Mouse (Mus musculus) liver, embryonic 14.5 days (tissue): Measurements from ENCODE around the gene Folr1. TPM values are rescaled to one million over a fixed set of nuclear protein-coding genes. Genes with fewer than 3 reads are reported as not detected.

Experiments
- ATAC-seq: fragments of 200-750 bp; cut with Nextera tagmentation; 2 replicates; pipeline ENCODE4 v1.8.0; 2017; ENCODE audit warnings: moderate number of reproducible peaks, mild to moderate bottlenecking, moderate library complexity; ENCODE audit not compliant: insufficient read depth
- DNase-seq, 3 experiments: peaks; one replicate each; pipeline ENCODE4 v3.0.0-alpha.2; 2012 to 2013; ENCODE audit warnings: low read depth in 3 of 3, low spot score in 3 of 3
- H3K27ac ChIP-seq: fragments of 300-500 bp; sonication (generic); 2 replicates; pipeline ENCODE4 v1.5.1; 2014; ENCODE audit warnings: moderate library complexity, mild to moderate bottlenecking, control low read depth, inconsistent platforms
- H3K27me3 ChIP-seq: fragments of 300-500 bp; sonication (generic); 2 replicates; pipeline ENCODE4 v1.6.1; 2014; ENCODE audit warnings: mild to moderate bottlenecking, low read length, moderate library complexity; ENCODE audit not compliant: control insufficient read depth, insufficient read depth
- H3K36me3 ChIP-seq: fragments of 300-500 bp; sonication (generic); replicated peaks from 2 replicates; pipeline ENCODE4 v1.6.1; 2014; ENCODE audit warnings: low read depth; ENCODE audit not compliant: control insufficient read depth, insufficient read depth
- H3K4me1 ChIP-seq, 2 experiments: fragments of 200-500 bp in 1 of 2; fragments of 300-500 bp in 1 of 2; sonication (generic) in 1 of 2; replicated peaks; 2 replicates each; pipeline ENCODE4 v1.6.1; 2012 to 2014; ENCODE audit warnings: antibody characterized with exemption in 1 of 2, inconsistent platforms in 1 of 2, low read length in 1 of 2; ENCODE audit not compliant: control insufficient read depth in 2 of 2, insufficient read depth in 2 of 2
- H3K4me2 ChIP-seq: fragments of 300-500 bp; sonication (generic); 2 replicates; pipeline ENCODE4 v1.6.1; 2014; ENCODE audit warnings: low read depth, mild to moderate bottlenecking, control low read depth, moderate library complexity
- H3K4me3 ChIP-seq, 2 experiments: fragments of 200-500 bp in 1 of 2; fragments of 300-500 bp in 1 of 2; sonication (generic) in 1 of 2; 2 replicates each; pipeline ENCODE4 v1.5.1; 2012 to 2014; ENCODE audit warnings: low read depth in 2 of 2, low read length in 2 of 2, mild to moderate bottlenecking in 2 of 2, control low read depth in 1 of 2, inconsistent platforms in 1 of 2, moderate library complexity in 1 of 2; ENCODE audit not compliant: insufficient read depth in 1 of 2
- H3K9ac ChIP-seq: fragments of 300-500 bp; sonication (generic); replicated peaks from 2 replicates; pipeline ENCODE4 v1.6.1; 2014; ENCODE audit warnings: mild to moderate bottlenecking, control low read depth, moderate library complexity
- H3K9me3 ChIP-seq: fragments of 300-500 bp; sonication (generic); 2 replicates; pipeline ENCODE4 v1.6.1; 2016; ENCODE audit warnings: low read length, mixed read lengths; ENCODE audit not compliant: control insufficient read depth
- CTCF ChIP-seq: IDR thresholded peaks from 2 replicates; pipeline ENCODE4 v1.5.1; 2016; ENCODE audit warnings: antibody characterized with exemption, low read depth, control low read depth
- EP300 ChIP-seq: IDR thresholded peaks from 2 replicates; pipeline ENCODE4 v1.6.1; 2016; ENCODE audit warnings: antibody characterized with exemption, low read depth
- WGBS: fragments of 180-500 bp; shearing (Covaris S2); extraction: QIAGEN DNeasy Blood & Tissue Kit; methylation state at CpG from one replicate; pipeline ENCODE4 v1.1.7; 2014; ENCODE audit not compliant: insufficient replicate concordance; 5-methylcytosine and 5-hydroxymethylcytosine counted together
- polyA plus RNA-seq, 2 experiments: library from polyadenylated mRNA; depleted of rRNA in 1 of 2; stranded (reverse) in 1 of 2; unstranded in 1 of 2; fragments of >200 nt; fragmentation: Nextera tagmentation in 1 of 2; extraction: Ambion mirVana in 1 of 2; gene quantifications; 2 replicates each; pipeline versions ENCODE4 v1.2.1 to v1.2.3; 2012 to 2014

Gene Folr1
- polyA plus RNA-seq, 2 experiments, result 0.33 TPM; not detected in 1

- no peak for DNase-seq
- no peak for ATAC-seq
- TF ChIP-seq CTCF (no peak), EP300 (no peak)
- 33% methylated on average over 8 of the region's 8 CpGs for WGBS
- peak overlapping the region; percentile 76 for H3K27ac ChIP-seq
- H3K36me3 ChIP-seq, result peaks cover 9% of the 10 kb centered on the region
- H3K4me2 ChIP-seq, result peak overlapping the region; percentile 94
- H3K4me1 ChIP-seq, result peaks cover 14 to 24% of the 10 kb centered on the region in 2 experiments
- peak overlapping the region; percentile 91 for H3K9ac ChIP-seq
- H3K27me3 ChIP-seq, result no peaks in the 10 kb centered on the region
- peak overlapping the region; percentile 81 to 85 for H3K4me3 ChIP-seq
- no peaks in the 10 kb centered on the region for H3K9me3 ChIP-seq
These were observed 36.1 kb upstream of the Folr1 start for GRCm38 (mm10) chr7:101906696-101907095.

- peak within 1 kb of the TSS; percentile 84 for H3K27ac ChIP-seq
- H3K4me1 ChIP-seq, result peaks cover 14 to 24% of the 10 kb centered on the region in 2 experiments
- no peaks in the 10 kb centered on the region for H3K27me3 ChIP-seq
- no peak for TF ChIP-seq EP300
- TF ChIP-seq CTCF, result no peak
- peak within 1 kb of the TSS; percentile 94 for H3K4me2 ChIP-seq
- no peak for ATAC-seq
- H3K9ac ChIP-seq, result peak within 1 kb of the TSS; percentile 91
- no peaks in the 10 kb centered on the region for H3K9me3 ChIP-seq
- peaks cover 7% of the 10 kb centered on the region for H3K36me3 ChIP-seq
- H3K4me3 ChIP-seq, result peak within 1 kb of the TSS; percentile 81 to 85
- 4% methylated on average over 11 of the region's 11 CpGs for WGBS
- no peak for DNase-seq
These were observed 35.7 kb upstream of the Folr1 start, which contains the start of gene Tomt for GRCm38 (mm10) chr7:101906287-101906681. Gene Tomt (minus strand): TSS chr7:101906359.

- peak; percentile 1; the same call in 1 of the 2 replicates for TF ChIP-seq CTCF
- TF ChIP-seq EP300, result no peak
- Histone ChIP-seq H3K9me3 (no peaks in the 10 kb centered on the region), H3K9ac (peak within 1 kb of the TSS; percentile 91), H3K36me3 (peaks cover 5% of the 10 kb centered on the region; the same call in 1 of the 2 replicates), H3K4me1 (peaks cover 14 to 24% of the 10 kb centered on the region in 2 experiments), H3K27ac (peak within 1 kb of the TSS; percentile 84), H3K4me3 (peak within 1 kb of the TSS; percentile 81 to 85), H3K27me3 (no peaks in the 10 kb centered on the region), H3K4me2 (peak within 1 kb of the TSS; percentile 94)
- ATAC-seq (peak; percentile 96), DNase-seq (peak; percentile 99)
- under 1% methylated on average over 61 of the region's 61 CpGs for WGBS
These were observed 35.1 kb upstream of the Folr1 start, which contains the start of gene Lamtor1 for GRCm38 (mm10) chr7:101905561-101906286. Gene Lamtor1 (plus strand): TSS chr7:101905904.

GRCm38 (mm10) chr7:101902846-101903245, 32.3 kb upstream of the Folr1 start:
- Histone ChIP-seq H3K4me3 (no peak overlapping the region), H3K9me3 (no peaks in the 10 kb centered on the region), H3K9ac (no peak overlapping the region), H3K36me3 (no peaks in the 10 kb centered on the region; the same call in 1 of the 2 replicates), H3K4me2 (no peak overlapping the region), H3K27me3 (no peaks in the 10 kb centered on the region), H3K27ac (no peak overlapping the region), H3K4me1 (peaks cover 14 to 19% of the 10 kb centered on the region in 2 experiments)
- TF ChIP-seq CTCF (peak; percentile 48), EP300 (no peak)
- ATAC-seq (no peak), DNase-seq (no peak)

- no peak for ATAC-seq
- 79% methylated on average over 10 of the region's 10 CpGs for WGBS
- no peaks in the 10 kb centered on the region for H3K27me3 ChIP-seq
These were observed 31.4 kb upstream of the Folr1 start for GRCm38 (mm10) chr7:101901969-101902368.

More at GRCm38 (mm10) chr7:101901969-101902368, 31.4 kb upstream of the Folr1 start:
- H3K4me1 ChIP-seq, result peaks cover 19% of the 10 kb centered on the region in 2 experiments
- H3K27ac ChIP-seq, result no peak overlapping the region
- H3K4me2 ChIP-seq, result no peak overlapping the region
- H3K4me3 ChIP-seq, result no peak overlapping the region
- DNase-seq, result no peak
- no peaks in the 10 kb centered on the region; the same call in 1 of the 2 replicates for H3K36me3 ChIP-seq
- H3K9ac ChIP-seq, result no peak overlapping the region
- H3K9me3 ChIP-seq, result no peaks in the 10 kb centered on the region
- TF ChIP-seq CTCF (no peak), EP300 (no peak)
